ENCODE assay signal across 12 mouse cellular contexts in genomic region chr2:119816611-119817010, GRCm38 (mm10). TPM values are rescaled to one million over a fixed set of nuclear protein-coding genes. Genes with fewer than 3 reads are reported as not detected.
"Had no signal": no experiment of that assay in that cellular context is flagged by ENCODE, and none has a peak within 500 bp of the region (broad histone marks: within the 10 kb centered on the region; RNA-seq: fewer than 3 reads in every experiment).

No protein-coding gene starts in this region.

- DNase-seq: kidney, postnatal 36 days; lung, embryonic 14.5 days; lung, postnatal 14 days; right cerebral cortex, adult 18-20 months; thymus, adult 18-20 months; thymus, postnatal 14 days had no signal

- ATAC-seq: liver, embryonic 12.5 days had no signal

- H3K4me1 ChIP-seq: liver, embryonic 12.5 days; midbrain, embryonic 12.5 days had no signal

- H3K4me2 ChIP-seq: limb, embryonic 15.5 days; liver, embryonic 12.5 days; lung, embryonic 14.5 days; midbrain, embryonic 12.5 days had no signal

- H3K9ac ChIP-seq: limb, embryonic 15.5 days; liver, embryonic 12.5 days; lung, embryonic 14.5 days; midbrain, embryonic 12.5 days had no signal

- H3K4me3 ChIP-seq: limb, embryonic 15.5 days; liver, embryonic 12.5 days; midbrain, embryonic 12.5 days had no signal

- H3K27ac ChIP-seq: kidney, postnatal 0 days; limb, embryonic 15.5 days; liver, embryonic 12.5 days; midbrain, embryonic 12.5 days had no signal

- H3K9me3 ChIP-seq: limb, embryonic 15.5 days; liver, embryonic 12.5 days; midbrain, embryonic 12.5 days had no signal

- H3K27me3 ChIP-seq: limb, embryonic 15.5 days; midbrain, embryonic 12.5 days had no signal

RNA-seq across cellular contexts. Expression of gene Tyro3, which starts 19.1 kb away (rescaled TPM):
- total RNA-seq: megakaryocyte-erythroid progenitor cell, adult 5-6 weeks had no signal

RNA-seq across cellular contexts. Expression of gene Ltk, which starts 56.4 kb away (rescaled TPM):
- total RNA-seq: megakaryocyte-erythroid progenitor cell, adult 5-6 weeks had no signal
- polyA plus RNA-seq: limb, embryonic 11.5 days; limb, embryonic 15.5 days had no signal
